Mouse (Mus musculus) heart, adult 8-10 months (tissue): ENCODE results near the gene Fli1. TPM values are rescaled to one million over a fixed set of nuclear protein-coding genes. Genes with fewer than 3 reads are reported as not detected.

Source experiments
- DNase-seq: peaks from one replicate; pipeline ENCODE4 v3.0.0; 2022; ENCODE audit warnings: low spot score
- total RNA-seq, 4 experiments: library from RNA; stranded (reverse); gene quantifications; 2 replicates each; pipeline ENCODE4 v1.2.4; 2022

The Fli1 gene
- total RNA-seq, 4 experiments from 2014 or later = 18.5 to 30.7 (median 20.8) TPM

- DNase-seq = no peak
Measured at GRCm38 (mm10) chr9:32468313-32468712, 74.3 kb downstream of the Fli1 start.

GRCm38 (mm10) chr9:32467443-32467842, 75.2 kb downstream of the Fli1 start:
- no peak for DNase-seq

DNA sequence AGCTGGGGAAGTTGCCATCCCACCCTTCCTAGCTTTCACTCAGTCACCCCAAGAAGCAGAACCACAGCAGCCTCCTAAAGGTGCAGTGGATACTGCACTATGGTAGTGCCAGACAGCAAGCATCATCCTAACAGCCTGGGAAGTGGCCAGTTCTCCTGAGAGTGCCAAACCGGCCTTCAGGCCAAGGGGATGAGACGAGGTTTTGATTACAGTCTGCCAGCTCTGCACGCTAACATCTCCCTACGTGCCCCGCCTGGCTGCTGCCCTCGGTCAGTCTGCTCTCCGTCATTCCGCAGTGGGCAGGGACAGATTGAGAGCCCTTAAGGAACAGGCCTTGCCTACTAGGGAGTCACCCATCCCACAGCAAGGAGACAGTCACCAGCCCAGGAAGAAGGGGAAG, 75.8 kb downstream of the Fli1 start:
- peak; percentile 15 for DNase-seq

DNA sequence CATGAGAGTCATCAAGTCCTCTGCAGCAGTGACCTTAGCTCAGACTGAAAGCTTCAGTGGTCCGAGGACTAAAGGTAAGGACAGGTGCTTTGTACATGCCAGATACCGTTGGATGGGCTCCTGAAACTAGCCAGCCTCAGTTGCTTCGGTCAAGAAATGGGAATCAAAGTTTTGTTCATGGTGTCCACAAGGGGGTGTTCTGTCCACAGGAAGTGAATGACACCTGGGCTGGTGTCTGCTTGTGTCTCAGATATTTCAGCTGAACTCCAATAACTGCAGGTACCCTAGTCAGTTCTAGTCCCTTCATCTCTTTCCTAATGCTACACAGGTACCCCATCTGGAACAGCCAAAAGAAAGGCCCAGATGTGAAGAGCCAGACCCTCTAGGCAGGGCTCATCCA, 86.0 kb downstream of the Fli1 start:
- no peak for DNase-seq

GRCm38 (mm10) chr9:32450161-32450560, 92.5 kb downstream of the Fli1 start:
- no peak for DNase-seq

- DNase-seq = no peak
Measured at GRCm38 (mm10) chr9:32448766-32449165, 93.9 kb downstream of the Fli1 start.

GRCm38 (mm10) chr9:32445789-32446188, 96.9 kb downstream of the Fli1 start:
- DNase-seq = peak; percentile 28

- no peak for DNase-seq
Measured at GRCm38 (mm10) chr9:32444453-32445201, 98.0 kb downstream of the Fli1 start.

DNA sequence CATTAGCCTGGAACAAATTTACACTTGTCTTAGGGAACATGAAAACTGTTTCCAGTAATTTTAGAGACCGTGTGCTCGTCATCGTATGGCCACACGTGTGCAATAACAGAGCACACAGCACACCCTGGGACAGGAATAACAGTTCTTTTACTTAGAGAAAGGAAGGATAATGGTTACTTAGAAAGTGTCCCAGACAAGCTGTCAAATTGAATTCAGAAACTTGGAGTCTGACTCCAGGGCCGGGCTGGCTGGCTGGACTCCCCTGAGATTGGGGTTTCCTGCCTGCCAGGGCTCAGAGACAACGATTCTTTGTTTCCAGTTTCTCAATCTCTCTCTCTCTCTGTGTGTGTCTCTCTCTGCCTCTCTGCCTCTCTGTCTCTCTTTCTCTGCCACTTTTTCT, 98.8 kb downstream of the Fli1 start:
- DNase-seq = peak; percentile 56

DNA sequence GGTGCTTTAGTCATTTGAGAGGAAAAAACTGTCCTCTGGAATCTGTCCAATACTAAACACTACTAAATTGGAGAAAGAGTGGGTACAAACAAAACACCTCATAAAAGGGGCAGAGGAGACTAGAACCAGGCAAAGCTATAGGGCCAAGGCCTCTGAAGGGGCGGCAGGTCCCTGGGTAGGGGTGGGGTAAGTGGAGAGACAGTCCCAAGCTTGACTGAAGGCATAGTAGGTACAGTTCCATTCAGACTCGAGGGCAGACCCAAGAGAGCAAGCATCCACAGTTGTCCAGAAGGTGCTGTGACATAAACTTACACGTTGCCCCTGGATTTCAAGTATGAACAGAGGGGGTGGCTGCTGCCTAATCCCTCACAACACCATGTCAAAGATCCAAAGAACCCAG, 99.5 kb downstream of the Fli1 start:
- DNase-seq = no peak

DNA sequence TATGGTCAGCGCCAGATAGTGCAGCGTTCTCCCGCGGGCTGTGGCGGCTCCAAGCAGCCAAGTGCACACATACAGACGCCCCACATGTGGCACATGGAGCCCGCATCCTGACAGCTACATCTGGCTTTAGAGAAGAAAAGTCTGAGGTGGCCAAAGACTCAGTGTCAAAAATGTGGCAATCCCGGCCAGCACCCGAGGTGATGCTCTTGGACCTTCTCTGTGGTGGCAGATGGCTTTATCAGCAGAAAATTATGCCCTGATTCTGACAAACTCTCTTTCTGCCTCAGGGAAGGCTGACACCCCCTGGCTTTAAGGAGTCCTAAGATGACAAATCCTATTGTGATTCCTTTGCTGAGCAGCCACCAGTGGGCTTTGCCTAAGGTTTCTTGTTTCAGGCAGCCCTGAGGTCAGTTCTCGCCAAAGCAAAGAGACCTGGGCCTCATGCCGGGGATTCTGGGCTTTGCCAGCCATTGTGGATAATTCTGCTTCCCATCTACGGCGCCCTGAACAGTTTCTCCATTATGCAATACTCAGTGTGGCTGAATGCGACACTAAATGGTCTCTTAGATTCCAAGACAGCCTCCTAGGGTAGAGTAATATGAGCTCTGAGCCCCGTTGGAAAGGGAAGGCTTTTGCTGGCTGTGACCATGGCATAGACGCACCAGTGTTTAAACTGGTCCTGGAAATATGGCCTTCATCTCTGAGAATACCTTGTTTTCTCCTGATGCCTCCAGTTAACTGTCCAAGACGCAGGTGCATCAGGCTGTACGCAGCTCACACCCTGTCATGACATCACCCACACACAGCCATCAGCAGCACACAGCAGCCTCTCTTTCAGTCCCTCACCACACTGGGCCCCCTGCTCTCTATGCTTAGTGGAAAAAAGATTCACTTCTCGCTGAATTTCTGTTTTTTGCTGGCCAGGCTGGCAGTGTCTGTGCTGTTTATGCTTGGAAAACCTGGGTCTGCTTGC, 108.1 kb downstream of the Fli1 start:
- no peak for DNase-seq

DNA sequence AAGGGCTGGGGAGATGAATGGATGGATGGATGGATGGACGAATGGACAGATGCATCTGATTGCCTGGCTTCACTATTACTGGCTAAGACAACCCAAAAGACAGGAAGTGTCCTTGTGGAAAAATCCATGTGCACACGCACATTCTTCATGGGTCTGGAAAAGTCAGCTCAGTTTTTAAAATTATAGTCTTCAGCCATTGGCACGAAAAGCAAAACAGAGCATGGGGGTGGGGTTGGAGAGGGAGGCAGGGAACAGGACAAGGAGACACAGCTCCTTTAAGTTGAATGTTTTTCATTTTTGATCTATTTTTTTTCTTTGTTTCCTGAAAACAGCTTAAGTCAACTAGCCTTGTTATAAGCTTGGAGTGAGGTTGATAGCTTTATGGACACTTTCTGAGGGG, 111.6 kb downstream of the Fli1 start:
- no peak for DNase-seq

DNA sequence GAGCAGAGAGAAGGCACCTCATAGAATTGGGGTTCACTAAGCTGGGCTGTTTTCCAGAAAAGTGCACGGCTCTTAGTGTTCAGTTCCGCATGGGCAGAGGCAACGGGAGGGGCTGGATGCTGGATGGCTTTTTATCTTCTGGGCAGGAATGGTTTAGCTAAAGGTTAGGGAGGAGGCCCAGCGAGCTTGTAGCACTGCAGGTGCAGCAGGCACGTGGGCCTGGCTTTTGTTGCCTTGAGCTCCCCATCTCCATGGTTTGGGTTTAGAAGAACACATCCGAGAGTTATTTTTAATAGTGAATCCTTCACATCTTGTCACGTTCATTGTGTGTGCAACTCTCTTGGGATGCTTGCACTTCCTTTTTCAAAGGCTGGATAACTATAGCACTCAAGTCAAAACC, 117.3 kb downstream of the Fli1 start:
- no peak for DNase-seq

DNA sequence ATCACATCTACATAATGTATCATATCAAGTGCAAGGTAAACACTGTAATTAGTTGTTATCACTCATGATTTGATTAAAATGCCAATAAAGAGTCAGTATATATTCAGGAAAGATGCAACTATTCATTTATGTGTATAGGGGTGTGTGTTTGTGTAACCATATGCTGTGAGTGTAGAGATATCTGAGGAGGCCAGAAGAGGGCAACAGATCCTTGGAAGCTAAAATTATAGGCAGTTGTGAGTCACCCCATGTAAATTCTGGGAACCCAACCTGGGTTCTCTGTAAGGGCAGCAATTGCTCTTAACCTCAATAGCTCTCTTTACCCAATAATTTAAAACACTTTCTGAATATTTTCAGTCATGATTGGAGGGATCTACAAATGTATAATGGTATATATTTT, 122.0 kb downstream of the Fli1 start:
- DNase-seq = no peak

- no peak for DNase-seq
Measured at GRCm38 (mm10) chr9:32417466-32418116, 125.1 kb downstream of the Fli1 start.

DNA sequence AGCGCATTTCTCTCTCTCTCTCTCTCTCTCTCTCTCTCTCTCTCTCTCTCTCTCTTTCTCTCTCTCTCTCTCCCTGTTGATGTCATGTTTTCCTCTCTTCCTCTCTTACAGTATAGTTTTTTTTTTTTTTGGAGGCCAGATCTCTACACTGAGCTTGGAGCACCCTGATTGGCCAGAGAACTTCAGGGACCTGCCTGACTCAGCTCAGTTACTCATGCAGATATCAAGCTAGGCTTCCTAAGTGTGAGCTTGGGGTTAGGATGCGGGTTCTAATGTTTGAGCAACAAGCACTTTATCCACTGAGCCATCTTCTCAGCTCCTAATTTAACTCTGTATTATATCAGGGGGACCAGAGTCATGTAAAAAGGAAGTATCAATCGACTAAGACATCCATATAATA, 126.7 kb downstream of the Fli1 start:
- DNase-seq = no peak

- DNase-seq = no peak
Measured at GRCm38 (mm10) chr9:32414956-32415355, 127.7 kb downstream of the Fli1 start.

- DNase-seq = no peak
Measured at GRCm38 (mm10) chr9:32412836-32413580, 129.7 kb downstream of the Fli1 start.

GRCm38 (mm10) chr9:32411507-32411906, 131.2 kb downstream of the Fli1 start:
- DNase-seq = no peak

DNA sequence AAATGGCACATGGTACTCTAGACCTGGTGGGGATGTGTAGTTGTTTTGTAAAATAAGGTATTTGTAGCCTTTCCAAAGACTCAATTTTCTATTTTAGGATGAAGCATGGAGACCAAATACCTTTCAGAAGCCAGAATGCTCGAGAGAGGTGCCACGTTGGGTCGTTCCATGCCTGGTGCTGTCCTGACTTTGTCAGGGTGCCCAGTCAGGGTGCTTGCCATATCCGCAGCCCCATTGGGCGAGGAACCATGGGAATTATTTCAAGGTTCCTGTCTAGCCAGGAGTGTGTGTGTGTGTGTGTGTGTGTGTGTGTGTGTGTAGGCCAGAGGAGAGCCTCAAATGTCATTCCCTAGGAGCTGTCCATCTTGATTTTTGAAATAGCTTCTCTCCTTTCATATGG, 132.0 kb downstream of the Fli1 start:
- DNase-seq = no peak
